Mouse (Mus musculus): Measurements from ENCODE around the gene Rnf111.

GRCm38 (mm10) chr9:70502284-70503014 is 1.1 kb downstream of the Rnf111 start:
- TF ChIP-seq CTCF (IDR thresholded peaks at IDR 0.05; ENCODE audit: extremely low read depth, insufficient read depth, low read length) = no peak
- no peak for TF ChIP-seq POLR2A (IDR thresholded peaks at IDR 0.05; ENCODE audit: extremely low read depth, insufficient read depth, low read length)

Data from cortical plate, adult 2 months (tissue).